Mouse (Mus musculus): ENCODE data around the gene Kcnip1. TPM values are rescaled to one million over a fixed set of nuclear protein-coding genes. Genes with fewer than 3 reads are reported as not detected.
A peak's percentile ranks its signal among the peaks of the same experiment; 100 is the strongest.

Kcnip1 gene
- polyA plus RNA-seq, 1 experiment from 2014 or later, result 4.3 TPM

DNA sequence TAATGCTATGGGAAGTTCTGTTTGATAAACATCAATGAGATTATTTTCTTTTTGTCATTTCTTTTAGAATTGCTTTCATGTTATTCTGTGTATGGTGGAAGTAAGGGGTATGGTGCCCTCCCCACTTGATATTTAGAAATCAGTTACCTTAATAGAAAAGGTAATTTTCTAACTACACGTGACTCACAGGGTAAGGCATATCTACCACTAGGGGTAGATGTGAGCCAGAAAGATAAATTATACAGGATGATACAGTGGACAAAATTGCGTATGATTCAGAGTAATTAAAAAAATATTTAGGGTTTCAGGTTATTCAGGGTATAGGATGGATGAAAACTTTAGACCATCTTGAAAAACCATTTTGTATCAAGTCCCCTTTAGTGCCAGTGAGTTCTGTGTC is 343.6 kb downstream of the Kcnip1 start:
- Histone ChIP-seq H3K4me1 (0 out of 2 replicates have a peak, but pooled peaks cover 5% of the 10 kb centered on the region), H3K4me2 (no peak overlapping the region), H3K4me3 (no peak overlapping the region), H3K36me3 (no peaks in the 10 kb centered on the region), H3K27me3 (no peaks in the 10 kb centered on the region), H3K9me3 (no peaks in the 10 kb centered on the region), H3K9ac (no peak overlapping the region), H3K27ac (no peak overlapping the region)
- 64% methylated on average over 2 of the region's 2 CpGs for WGBS
- ATAC-seq (ENCODE audit: insufficient number of reproducible peaks, insufficient read depth, low FRiP score, low TSS enrichment, low read depth), result no peak

DNA sequence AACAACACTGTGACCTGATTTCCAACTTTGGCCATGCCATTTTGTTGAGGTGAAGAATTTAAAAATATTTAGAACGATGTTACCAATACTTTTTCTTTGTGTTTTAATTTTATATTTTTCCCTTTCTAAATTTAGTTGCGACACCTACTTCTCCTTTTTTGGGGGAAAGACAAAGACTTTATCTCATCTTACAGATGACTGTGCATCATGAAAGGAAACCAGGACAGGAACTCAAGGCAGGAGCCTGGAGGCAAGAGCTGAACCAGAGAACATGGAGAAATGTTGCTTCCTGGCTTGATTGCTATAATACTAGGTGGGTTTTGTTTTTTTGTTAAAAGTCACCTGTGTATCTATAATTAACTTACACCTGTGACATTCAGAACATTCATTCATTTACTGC is 355.8 kb downstream of the Kcnip1 start:
- Histone ChIP-seq H3K36me3 (no peaks in the 10 kb centered on the region), H3K4me3 (no peak overlapping the region), H3K9me3 (no peaks in the 10 kb centered on the region), H3K27ac (no peak overlapping the region), H3K4me2 (no peak overlapping the region), H3K9ac (no peak overlapping the region), H3K27me3 (no peaks in the 10 kb centered on the region), H3K4me1 (no peaks in the 10 kb centered on the region)
- no peak for ATAC-seq (ENCODE audit: insufficient number of reproducible peaks, insufficient read depth, low FRiP score, low TSS enrichment, low read depth)
- 86% methylated on average over 2 of the region's 2 CpGs for whole genome bisulfite sequencing

DNA sequence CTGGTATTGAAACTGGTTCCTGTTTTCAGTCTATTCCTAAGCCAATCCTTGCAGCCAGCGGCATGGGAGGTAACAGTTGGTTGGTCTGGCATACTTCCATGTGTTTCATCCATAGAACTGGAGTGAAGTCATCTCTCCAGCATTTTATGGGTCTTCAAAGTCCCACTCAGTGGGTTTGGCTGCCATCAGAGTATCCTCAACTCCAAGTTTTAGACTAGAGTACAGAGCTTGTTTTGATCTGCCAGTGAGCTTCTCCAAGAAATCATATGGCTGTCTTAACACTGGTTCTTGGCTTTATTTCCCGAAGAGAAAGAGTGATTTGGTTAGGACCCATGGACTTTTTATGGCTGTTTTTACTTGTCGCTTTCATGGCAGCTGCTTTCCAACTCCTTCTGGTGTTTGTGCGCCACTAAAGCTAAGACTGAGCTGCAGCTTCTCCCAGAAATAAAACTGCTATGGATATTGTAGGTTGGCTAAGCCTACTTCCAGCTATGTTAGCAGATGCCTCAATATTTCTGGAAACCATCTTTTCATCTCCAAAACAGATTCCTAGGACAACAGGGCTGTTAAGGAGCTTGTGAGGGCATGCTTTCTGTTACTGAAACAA is 365.7 kb downstream of the Kcnip1 start:
- Histone ChIP-seq H3K4me2 (no peak overlapping the region), H3K27me3 (no peaks in the 10 kb centered on the region; the same call in 1 of the 2 replicates), H3K36me3 (no peaks in the 10 kb centered on the region), H3K9ac (no peak overlapping the region), H3K4me3 (no peak overlapping the region), H3K9me3 (no peaks in the 10 kb centered on the region), H3K4me1 (no peaks in the 10 kb centered on the region), H3K27ac (no peak overlapping the region)
- 82% methylated on average over 4 of the region's 4 CpGs for WGBS
- ATAC-seq (ENCODE audit: insufficient number of reproducible peaks, insufficient read depth, low FRiP score, low TSS enrichment, low read depth), result no peak

DNA sequence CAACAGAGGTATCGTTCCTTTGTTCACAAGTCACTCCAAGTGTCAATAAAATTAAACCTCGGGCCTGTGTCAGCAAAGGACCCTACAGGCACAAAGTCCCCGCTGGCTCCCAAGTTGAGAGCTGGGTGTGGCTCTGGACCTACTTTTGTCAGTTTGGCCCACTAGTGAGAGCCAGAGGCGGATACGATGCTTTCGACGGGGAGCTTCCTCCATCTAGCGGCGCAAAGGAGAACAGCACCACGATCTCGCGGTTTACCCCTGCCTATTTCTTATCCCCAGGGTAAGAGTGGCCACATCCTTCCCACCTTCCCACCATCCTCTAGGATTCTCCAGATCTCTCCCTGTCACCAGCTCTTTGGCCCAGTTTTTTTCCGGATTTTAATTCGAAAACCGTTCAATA is 378.7 kb downstream of the Kcnip1 start:
- WGBS, result 6% methylated on average over 15 of the region's 15 CpGs
- ATAC-seq (ENCODE audit: insufficient number of reproducible peaks, insufficient read depth, low FRiP score, low TSS enrichment, low read depth), result no peak
- Histone ChIP-seq H3K4me3 (no peak overlapping the region), H3K36me3 (no peaks in the 10 kb centered on the region), H3K27ac (no peak overlapping the region), H3K9ac (no peak overlapping the region), H3K4me2 (no peak overlapping the region), H3K4me1 (no peaks in the 10 kb centered on the region), H3K9me3 (no peaks in the 10 kb centered on the region), H3K27me3 (no peaks in the 10 kb centered on the region; the same call in 1 of the 2 replicates)

DNA sequence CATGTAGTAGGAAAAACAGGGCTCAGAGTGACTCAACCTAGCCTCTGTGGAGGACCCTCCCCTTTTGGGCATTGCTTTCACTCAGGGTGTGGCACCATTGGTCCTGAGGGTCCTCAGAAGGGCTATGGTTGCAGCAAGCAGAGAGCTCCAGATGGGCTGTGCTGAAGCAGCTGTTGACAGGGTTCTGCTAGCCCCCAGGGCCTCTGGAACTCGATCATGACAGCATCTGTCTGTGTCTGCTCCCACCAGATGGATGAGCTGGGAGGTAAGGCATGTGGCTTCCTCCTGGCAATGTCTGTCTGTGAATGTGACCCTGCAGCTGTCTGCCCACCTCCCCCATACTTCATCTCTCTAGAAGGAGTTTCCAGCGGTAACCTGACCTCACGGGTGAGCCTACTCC is 385.2 kb downstream of the Kcnip1 start:
- Histone ChIP-seq H3K4me1 (peaks cover 6% of the 10 kb centered on the region; the same call in 1 of the 2 replicates), H3K9me3 (no peaks in the 10 kb centered on the region), H3K9ac (no peak overlapping the region), H3K4me2 (no peak overlapping the region), H3K27me3 (no peaks in the 10 kb centered on the region; the same call in 1 of the 2 replicates), H3K4me3 (no peak overlapping the region), H3K36me3 (no peaks in the 10 kb centered on the region), H3K27ac (no peak overlapping the region)
- no peak for ATAC-seq (ENCODE audit: insufficient number of reproducible peaks, insufficient read depth, low FRiP score, low TSS enrichment, low read depth)
- 9% methylated on average over 3 of the region's 3 CpGs for WGBS

DNA sequence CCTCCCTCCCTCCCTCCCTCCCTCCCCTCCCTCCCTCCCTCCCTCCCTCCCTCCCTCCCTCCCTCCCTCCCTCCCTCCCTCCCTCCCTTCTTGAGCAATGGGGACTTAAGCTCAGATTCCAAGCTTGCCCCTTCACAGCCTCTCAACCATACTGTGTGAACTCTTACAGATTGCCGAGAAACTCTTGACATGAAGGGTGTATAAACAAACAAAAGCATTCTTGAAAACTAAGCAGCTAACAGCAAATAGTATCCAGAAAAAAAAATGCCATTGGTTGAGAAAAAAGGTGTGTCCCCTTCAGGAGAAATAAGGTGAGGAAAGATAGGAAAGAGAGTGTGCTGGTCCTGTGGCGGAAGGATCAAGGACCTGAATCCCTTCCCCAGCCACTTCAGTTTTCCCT is 389.8 kb downstream of the Kcnip1 start:
- H3K9me3 ChIP-seq, result no peaks in the 10 kb centered on the region
- WGBS, result 66% methylated on average over 2 of the region's 2 CpGs
- no peak for ATAC-seq (ENCODE audit: insufficient number of reproducible peaks, insufficient read depth, low FRiP score, low TSS enrichment, low read depth)
- no peak overlapping the region for H3K4me2 ChIP-seq
- no peak overlapping the region for H3K9ac ChIP-seq
- H3K27ac ChIP-seq, result no peak overlapping the region
- no peaks in the 10 kb centered on the region for H3K36me3 ChIP-seq
- H3K4me1 ChIP-seq, result peaks cover 6% of the 10 kb centered on the region; the same call in 1 of the 2 replicates
- no peak overlapping the region for H3K4me3 ChIP-seq
- H3K27me3 ChIP-seq, result no peaks in the 10 kb centered on the region

DNA sequence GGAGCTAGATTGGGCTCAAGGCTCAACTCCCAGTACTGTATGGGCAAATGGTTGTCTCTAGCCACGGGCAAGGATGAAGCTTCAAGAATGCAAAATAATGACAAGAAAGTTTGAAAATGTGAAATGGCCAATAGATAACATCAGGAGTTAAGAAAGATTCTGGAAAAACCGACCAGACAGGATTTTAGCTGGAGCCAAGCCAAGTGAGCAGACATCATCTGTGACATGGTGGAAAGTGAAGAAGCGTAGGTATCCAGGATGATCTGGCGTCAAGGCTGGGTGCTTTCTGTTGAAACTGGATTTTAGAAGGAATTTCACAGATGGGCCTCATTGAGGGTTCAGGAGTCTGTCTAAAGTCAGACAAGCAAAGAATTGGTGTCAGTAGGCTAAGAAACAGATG is 394.0 kb downstream of the Kcnip1 start, which contains the start of gene D130052B06Rik:
D130052B06Rik (plus strand) TSS at position 317 of the 400 bp plus-strand sequence.
- no peak within 1 kb of the TSS for H3K4me3 ChIP-seq
- no peaks in the 10 kb centered on the region for H3K9me3 ChIP-seq
- 64% methylated on average over 4 of the region's 4 CpGs for WGBS
- no peaks in the 10 kb centered on the region for H3K36me3 ChIP-seq
- H3K4me2 ChIP-seq, result no peak within 1 kb of the TSS
- no peak for ATAC-seq (ENCODE audit: insufficient number of reproducible peaks, insufficient read depth, low FRiP score, low TSS enrichment, low read depth)
- H3K4me1 ChIP-seq, result no peaks in the 10 kb centered on the region
- H3K27me3 ChIP-seq, result no peaks in the 10 kb centered on the region
- no peak within 1 kb of the TSS for H3K27ac ChIP-seq
- no peak within 1 kb of the TSS for H3K9ac ChIP-seq

DNA sequence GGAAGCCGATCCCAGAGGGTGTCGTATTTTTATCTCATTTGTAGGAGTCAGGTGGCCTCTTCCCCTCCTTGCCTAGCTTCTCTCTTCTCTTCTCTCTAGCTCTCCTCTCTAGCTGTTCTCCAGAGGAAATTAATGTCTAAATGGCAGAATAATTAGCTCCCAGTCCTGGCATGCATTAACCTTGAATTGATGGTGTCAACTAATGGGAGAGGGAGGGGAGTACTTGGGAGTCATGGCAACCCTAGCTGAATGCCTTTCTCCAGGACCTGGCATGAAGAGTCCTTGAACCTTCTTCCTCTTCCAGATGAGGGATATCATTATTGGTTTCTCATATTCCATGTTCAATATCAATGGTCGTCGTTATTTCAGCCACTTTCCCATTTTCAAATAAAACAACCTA is 396.3 kb downstream of the Kcnip1 start:
- WGBS, result 87% methylated on average over 4 of the region's 4 CpGs
- Histone ChIP-seq H3K9me3 (no peaks in the 10 kb centered on the region), H3K4me2 (no peak overlapping the region), H3K4me3 (no peak overlapping the region), H3K36me3 (no peaks in the 10 kb centered on the region), H3K27ac (no peak overlapping the region), H3K9ac (no peak overlapping the region), H3K27me3 (no peaks in the 10 kb centered on the region), H3K4me1 (no peaks in the 10 kb centered on the region)
- ATAC-seq (ENCODE audit: insufficient number of reproducible peaks, insufficient read depth, low FRiP score, low TSS enrichment, low read depth), result no peak

DNA sequence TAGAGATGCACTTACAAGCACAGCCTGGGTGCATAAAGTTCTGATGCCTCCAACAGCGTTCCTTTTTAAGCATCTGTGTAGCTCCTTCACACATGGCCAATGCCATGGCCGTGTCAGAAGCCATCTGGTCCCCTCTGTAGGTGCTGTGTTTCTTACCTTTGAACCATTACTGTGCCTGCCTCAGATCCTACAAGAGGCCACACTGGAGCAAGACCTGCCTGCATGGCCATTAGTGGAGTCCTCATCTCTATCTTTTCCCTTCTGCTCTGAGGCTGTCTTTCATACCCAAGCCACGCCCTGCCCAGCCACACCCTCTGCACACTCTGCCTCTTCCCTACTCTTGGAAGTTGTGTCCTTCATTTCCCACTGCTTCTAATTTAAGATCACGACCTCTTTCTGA is 400.1 kb downstream of the Kcnip1 start:
- 82% methylated on average over 4 of the region's 4 CpGs for WGBS
- H3K4me1 ChIP-seq, result no peaks in the 10 kb centered on the region
- no peak overlapping the region for H3K9ac ChIP-seq
- no peaks in the 10 kb centered on the region for H3K9me3 ChIP-seq
- H3K36me3 ChIP-seq, result no peaks in the 10 kb centered on the region
- no peak overlapping the region for H3K4me3 ChIP-seq
- H3K27ac ChIP-seq, result no peak overlapping the region
- no peak for ATAC-seq (ENCODE audit: insufficient number of reproducible peaks, insufficient read depth, low FRiP score, low TSS enrichment, low read depth)
- H3K4me2 ChIP-seq, result no peak overlapping the region
- H3K27me3 ChIP-seq, result no peaks in the 10 kb centered on the region

DNA sequence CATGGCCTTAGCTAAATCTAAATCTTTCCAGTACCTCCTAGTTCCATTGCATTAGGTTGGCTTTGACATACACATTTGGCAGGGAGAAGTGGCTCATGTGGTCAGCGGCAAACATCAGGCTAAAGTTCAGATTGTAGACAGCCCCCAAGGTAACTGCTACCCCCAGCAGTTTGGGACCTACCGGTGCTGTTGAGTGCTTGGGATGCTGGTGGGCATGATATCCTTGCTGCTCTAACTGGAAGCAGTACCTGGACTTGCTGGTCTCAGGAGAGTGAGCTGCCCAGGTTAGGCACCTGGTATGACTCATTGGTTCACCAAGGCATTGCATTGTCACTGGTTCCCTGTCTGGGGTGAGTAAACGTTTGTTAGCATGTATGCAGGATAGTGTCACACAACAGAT is 402.2 kb downstream of the Kcnip1 start:
- WGBS, result 85% methylated on average over 3 of the region's 3 CpGs
- no peaks in the 10 kb centered on the region for H3K27me3 ChIP-seq
- no peak overlapping the region for H3K4me3 ChIP-seq
- no peaks in the 10 kb centered on the region for H3K4me1 ChIP-seq
- no peak overlapping the region for H3K27ac ChIP-seq
- no peak overlapping the region for H3K4me2 ChIP-seq
- H3K9me3 ChIP-seq, result no peaks in the 10 kb centered on the region
- ATAC-seq (ENCODE audit: insufficient number of reproducible peaks, insufficient read depth, low FRiP score, low TSS enrichment, low read depth), result no peak
- H3K9ac ChIP-seq, result no peak overlapping the region
- no peaks in the 10 kb centered on the region for H3K36me3 ChIP-seq

DNA sequence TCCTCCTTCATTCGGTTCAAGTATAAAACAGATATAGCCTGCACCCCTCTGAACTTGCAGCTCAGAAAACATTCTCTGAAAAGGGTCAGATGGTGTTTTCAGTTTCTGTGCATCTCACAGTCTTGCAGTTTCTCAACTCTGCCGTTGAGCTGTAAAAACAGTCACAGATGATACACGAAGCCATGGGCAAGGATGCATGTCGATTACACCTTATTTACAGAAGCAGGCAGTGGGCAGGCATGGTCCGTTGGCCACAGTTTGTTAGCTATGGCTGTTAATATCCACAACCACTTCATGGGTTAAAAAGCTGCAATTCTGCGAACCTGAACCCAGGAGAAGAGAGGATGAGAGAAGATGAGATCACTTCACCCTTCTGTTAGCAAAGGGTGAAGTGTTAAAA is 406.3 kb downstream of the Kcnip1 start:
- H3K27ac ChIP-seq, result no peak overlapping the region
- no peak overlapping the region for H3K4me3 ChIP-seq
- no peak overlapping the region for H3K9ac ChIP-seq
- no peak for ATAC-seq (ENCODE audit: insufficient number of reproducible peaks, insufficient read depth, low FRiP score, low TSS enrichment, low read depth)
- no peaks in the 10 kb centered on the region for H3K4me1 ChIP-seq
- H3K9me3 ChIP-seq, result no peaks in the 10 kb centered on the region
- H3K27me3 ChIP-seq, result no peaks in the 10 kb centered on the region
- WGBS, result 79% methylated on average over 6 of the region's 6 CpGs
- H3K36me3 ChIP-seq, result no peaks in the 10 kb centered on the region
- no peak overlapping the region for H3K4me2 ChIP-seq

DNA sequence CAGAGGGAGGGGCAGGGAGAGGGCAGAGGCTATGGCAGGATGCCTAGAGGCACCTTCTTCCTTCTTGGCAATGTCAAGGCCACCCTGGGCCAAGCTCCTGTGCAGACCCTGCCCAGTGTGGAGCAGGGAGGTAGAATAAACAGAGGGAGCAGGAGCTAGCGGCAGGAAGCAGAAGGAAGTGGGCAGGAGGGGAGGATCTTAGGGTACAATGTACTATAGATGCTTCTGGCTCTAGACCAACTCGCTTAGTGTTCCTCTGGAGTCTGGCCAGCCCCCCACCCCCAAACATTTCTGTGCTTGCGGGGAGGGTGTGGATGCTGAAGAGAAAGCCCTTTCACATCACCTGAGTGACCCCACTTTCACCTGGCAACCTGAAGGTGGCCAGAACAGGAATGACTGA is 413.3 kb downstream of the Kcnip1 start:
- Histone ChIP-seq H3K4me2 (no peak overlapping the region), H3K27ac (no peak overlapping the region), H3K36me3 (no peaks in the 10 kb centered on the region), H3K27me3 (no peaks in the 10 kb centered on the region), H3K9me3 (no peaks in the 10 kb centered on the region), H3K4me1 (no peaks in the 10 kb centered on the region), H3K4me3 (no peak overlapping the region), H3K9ac (no peak overlapping the region)
- peak; percentile 67 for ATAC-seq (ENCODE audit: insufficient number of reproducible peaks, insufficient read depth, low FRiP score, low TSS enrichment, low read depth)
- WGBS, result 48% methylated on average over 3 of the region's 3 CpGs
